Mouse (Mus musculus): ENCODE results near the gene Gsta2.
A peak's percentile ranks its signal among the peaks of the same experiment; 100 is the strongest.
"Not testable (repeated sequence)": the region's sequence is repeated elsewhere in the genome, so short reads cannot be mapped to it uniquely, and the experiment has no call there.

The Gsta2 gene

GRCm38 (mm10) chr9:78365850-78366544, 10.4 kb upstream of the Gsta2 start:
- no peak for DNase-seq

GRCm38 (mm10) chr9:78364701-78365100, 9.1 kb upstream of the Gsta2 start:
- DNase-seq, result no peak

DNA sequence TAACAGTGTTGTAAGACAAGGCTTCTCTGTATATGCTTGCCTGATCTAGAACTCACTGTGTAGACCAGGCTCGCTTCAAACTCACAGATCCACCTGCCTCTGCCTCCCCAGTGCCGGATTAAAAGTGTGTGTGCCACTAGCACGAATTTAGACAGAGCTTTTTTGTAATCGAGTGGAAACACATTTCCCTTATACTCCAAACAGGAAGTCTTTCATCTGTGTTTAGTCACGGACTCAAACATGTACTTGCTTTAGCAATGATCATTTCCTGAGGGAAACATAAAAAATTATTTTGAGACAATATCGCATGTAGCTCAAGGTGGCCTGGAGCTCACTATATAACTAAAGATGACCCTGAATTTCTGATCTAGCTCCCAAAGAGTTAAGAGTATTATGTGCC, 7.8 kb upstream of the Gsta2 start:
- DNase-seq, result no peak

DNA sequence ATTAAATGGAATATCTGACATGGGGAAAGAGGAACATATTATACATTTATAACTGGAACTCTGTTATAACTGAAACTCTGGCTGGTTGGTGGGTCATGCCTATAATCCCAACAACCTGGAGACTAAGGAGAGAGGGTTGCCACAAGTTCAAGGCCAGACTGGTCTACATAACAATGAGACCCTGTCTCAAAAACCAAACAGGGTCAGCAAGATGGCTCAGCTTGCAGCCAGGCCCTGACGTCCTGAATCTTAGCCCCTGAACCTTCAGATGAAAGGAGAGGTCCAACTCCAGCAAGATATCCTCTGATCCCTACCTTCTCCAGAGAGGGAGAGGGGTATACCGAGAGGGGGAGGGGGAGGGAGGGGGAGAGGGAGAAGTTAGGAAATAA, 4.9 kb upstream of the Gsta2 start:
- DNase-seq, result no peak

- no peak for DNase-seq
Measured at GRCm38 (mm10) chr9:78359750-78360483, 4.3 kb upstream of the Gsta2 start.

GRCm38 (mm10) chr9:78358053-78358452, 2.5 kb upstream of the Gsta2 start:
- peak; percentile 13 for DNase-seq

- no peak for DNase-seq
Measured at GRCm38 (mm10) chr9:78354665-78355578, 666 bp downstream of the Gsta2 start.

DNA sequence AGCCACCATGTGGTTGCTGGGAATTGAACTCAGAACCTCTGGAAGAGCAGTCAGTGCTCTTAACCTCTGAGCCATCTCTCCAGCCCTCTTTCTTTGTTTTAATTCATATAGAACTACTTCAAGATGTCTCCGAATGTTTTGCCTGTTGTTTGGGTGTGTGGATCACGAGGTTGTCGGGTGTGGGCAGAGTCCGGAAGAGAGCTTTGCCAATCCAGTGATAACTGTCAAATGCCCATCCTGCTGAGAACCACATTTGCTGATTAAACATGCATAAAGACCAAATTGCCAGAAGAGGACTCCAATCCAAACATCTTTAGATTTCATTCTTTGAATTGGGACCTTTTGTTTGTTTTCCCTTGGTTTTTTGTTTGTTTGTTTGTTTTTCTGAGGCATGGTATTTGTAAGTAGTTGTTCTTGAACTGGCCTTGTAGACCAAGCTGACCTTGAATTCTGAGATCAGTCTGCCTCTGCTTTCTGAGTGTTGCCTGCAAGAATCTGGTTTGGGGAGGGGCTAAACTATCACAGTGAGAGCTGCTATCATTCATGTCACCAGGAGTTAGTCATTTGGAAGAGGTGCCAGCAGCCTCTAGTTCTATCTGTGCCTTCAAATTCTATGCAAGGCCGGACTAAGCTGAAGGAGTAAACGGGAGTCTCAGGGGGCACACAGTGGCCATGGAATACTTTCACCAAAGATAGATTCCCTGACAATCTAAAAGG, 3.9 kb downstream of the Gsta2 start:
- no peak for DNase-seq

- DNase-seq, result not testable (repeated sequence)
Measured at GRCm38 (mm10) chr9:78350007-78350406, 5.6 kb downstream of the Gsta2 start.

GRCm38 (mm10) chr9:78349141-78349540, 6.4 kb downstream of the Gsta2 start:
- not testable (repeated sequence) for DNase-seq

- not testable (repeated sequence) for DNase-seq
Measured at GRCm38 (mm10) chr9:78348206-78349004, 7.2 kb downstream of the Gsta2 start.

- no peak for DNase-seq
Measured at GRCm38 (mm10) chr9:78347004-78347403, 8.6 kb downstream of the Gsta2 start.

DNA sequence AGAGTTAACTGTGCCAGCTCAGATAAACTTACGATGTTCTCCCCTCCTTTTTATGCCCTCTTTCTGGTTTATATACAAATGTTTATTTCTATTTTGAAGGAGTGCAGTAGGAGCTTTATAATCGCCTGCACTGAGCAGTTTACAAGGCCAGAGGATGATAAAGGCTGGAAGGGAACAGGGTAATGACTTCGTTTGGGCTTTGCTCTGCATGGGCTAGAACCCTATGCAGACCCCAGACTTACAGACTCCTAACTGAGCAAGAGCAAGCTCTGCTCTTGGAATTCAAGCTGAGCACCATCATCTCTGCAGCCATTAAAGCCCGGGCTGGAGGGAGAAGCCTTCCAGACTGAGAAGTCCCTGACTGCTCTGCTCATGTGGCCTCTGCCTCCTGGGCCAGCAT, 10.4 kb downstream of the Gsta2 start:
- not testable (repeated sequence) for DNase-seq

- not testable (repeated sequence) for DNase-seq
Measured at GRCm38 (mm10) chr9:78343055-78343454, 12.5 kb downstream of the Gsta2 start.

DNA sequence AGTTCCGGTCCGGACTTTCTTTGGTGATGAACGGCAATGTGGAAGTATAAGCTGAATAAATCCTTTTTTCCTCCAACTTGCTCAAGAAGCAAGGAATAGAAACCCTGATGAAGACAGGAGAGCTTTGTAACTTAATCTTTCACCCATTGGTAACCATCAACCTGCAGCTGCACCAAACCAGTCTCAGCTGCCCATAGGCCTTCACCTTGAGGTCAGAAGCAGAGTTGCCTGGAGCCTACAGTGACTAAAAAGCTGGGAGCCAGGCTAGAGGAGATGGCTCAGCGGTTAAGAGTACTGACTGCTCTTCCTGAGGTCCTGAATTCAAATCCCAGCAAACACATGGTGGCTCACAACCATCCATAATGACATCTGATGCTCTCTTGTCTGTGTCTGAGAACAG, 13.1 kb downstream of the Gsta2 start:
- DNase-seq, result not testable (repeated sequence)

DNA sequence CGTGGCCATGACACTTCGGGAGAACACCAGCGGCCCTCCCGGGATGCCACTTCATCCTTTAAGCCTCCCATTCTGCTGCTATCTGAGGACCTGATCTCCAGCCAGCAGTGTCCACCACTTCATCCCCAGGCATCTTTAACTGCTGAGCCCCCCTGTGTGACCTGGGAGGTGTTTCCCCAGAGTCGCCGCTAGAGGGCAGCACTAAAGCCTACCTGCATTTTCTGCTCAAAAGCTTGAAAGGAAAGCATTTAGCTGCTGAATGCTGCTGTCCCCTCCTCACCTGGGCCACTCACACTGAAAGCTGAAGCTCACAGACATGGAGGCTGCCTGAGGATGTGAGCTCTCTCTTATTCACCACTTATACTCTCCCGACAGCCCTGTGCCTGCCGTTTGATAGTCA, 15.3 kb downstream of the Gsta2 start:
- not testable (repeated sequence) for DNase-seq

DNA sequence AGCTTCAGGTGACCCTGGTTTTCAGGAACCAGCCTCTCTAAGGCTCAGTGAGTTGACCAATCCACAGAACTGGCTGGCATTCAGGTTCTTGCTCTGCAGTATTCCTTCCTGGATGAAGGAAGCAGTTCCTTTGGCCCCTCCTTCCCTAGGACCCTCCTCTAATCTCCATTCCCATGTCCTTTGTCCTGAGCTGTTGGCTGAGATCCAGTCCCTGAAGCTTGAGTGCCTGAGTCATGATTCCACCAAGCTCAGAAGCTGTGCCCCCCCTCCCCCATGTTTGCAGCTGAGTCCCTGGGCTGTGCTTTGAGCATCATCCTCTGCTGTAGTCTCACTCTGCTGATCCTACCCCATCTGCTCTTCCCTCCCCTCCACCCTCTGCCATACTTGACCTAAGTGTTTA, 18.5 kb downstream of the Gsta2 start:
- DNase-seq, result not testable (repeated sequence)

DNA sequence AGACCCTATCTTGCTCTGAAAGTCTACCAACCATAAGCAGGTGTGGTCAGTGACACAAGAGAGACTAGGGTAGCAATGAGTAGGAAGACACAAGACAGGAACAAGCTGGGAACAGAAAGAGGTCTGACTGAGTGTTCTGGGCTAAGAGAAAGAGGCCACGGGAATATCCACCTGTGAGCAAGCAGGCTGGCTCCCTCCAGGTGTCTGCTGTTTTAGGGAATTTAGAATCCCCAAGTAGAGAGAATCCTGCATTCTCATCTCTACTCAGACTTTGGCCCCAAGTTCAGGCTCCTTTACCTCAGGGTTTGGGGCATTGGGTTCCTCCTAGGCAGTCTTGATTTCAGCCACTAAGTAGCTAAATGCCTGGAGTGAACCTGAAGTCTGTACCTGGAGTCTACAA, 28.3 kb downstream of the Gsta2 start, which contains the start of gene Omt2b:
Gene Omt2b, plus strand, starts transcription at position 301 of the 400 bp plus-strand sequence.
- not testable (repeated sequence) for DNase-seq

- DNase-seq, result no peak
Measured at GRCm38 (mm10) chr9:78319499-78319898, 36.1 kb downstream of the Gsta2 start.

DNA sequence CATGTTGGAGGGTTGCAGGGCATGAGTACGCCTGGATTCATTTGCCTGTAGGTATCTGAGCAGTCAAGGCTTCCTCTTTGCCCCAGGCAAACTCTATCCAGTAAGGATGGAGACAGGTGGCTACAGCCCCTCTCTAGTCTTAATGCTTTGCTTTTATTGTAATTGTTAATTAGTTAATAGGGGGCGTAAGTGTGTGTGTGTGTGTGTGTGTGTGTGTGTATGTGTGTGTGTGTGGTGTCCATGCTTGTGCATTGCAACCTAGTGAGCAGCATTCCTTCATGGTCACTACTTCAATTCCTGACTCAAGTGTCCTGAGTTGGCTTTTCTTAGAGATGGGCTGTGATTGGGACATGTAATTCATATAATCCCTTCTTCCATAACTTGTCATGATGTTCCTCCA, 40.9 kb downstream of the Gsta2 start, which contains the start of gene Omt2a:
Gene Omt2a, minus strand, starts transcription at position 101 of the 400 bp plus-strand sequence.
- no peak for DNase-seq

- DNase-seq, result not testable (repeated sequence)
Measured at GRCm38 (mm10) chr9:78308122-78308521, 47.5 kb downstream of the Gsta2 start.

All from right cerebral cortex, adult 18-20 months (tissue).